Mouse (Mus musculus): ENCODE results near the gene Pxn. TPM values are rescaled to one million over a fixed set of nuclear protein-coding genes. Genes with fewer than 3 reads are reported as not detected.

The Pxn gene
- polyA plus RNA-seq, 1 experiment from 2014 or later, result 52.6 TPM

DNA sequence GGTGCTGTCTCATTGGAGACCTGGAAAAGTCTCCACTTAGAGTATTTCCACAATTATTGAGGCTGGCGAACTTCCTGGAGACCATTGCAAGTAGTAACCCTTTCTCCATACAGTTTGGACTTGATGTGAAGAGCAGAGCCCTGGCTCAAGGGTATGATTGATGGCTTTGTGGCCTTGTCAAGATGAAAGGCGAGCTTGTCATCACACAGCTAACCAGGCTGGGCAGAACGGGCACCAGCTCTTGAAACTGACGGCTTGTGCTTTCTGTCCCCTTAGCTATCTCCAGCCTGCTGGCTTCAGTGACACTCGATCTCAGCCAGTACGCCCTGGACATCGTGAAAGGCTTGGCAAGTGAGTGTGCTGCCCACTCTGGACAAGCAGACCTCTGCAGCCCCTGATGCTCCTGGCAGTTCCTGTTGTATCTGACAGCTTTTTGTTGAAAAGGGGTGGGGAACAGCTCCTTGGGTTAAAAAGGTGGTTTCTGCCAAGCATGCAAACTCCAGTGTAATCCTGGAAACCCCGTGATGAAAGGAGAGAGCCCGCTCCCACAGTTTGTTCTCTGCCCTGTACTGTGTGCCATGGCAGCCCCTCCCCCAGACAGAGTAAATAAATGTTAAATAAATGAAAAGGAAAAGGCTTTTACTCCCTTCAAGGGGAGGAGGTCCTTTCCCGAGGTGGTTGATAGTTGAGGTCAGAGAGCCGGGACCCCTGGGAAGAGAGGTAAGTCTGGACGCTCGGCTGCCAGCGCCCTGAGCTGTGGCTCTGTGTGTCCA is 73.9 kb downstream of the Pxn start:
- Histone ChIP-seq H3K4me2 (no peak overlapping the region), H3K36me3 (peaks cover 98% of the 10 kb centered on the region), H3K4me3 (no peak overlapping the region), H3K27me3 (no peaks in the 10 kb centered on the region), H3K27ac (no peak overlapping the region), H3K4me1 (no peaks in the 10 kb centered on the region), H3K9me3 (0 out of 2 replicates have a peak, but pooled peaks cover 4% of the 10 kb centered on the region), H3K9ac (no peak overlapping the region)
- WGBS, result 91% methylated on average over 14 of the region's 14 CpGs
- no peak for ATAC-seq (ENCODE audit: insufficient number of reproducible peaks, low FRiP score, low TSS enrichment, low read depth)

DNA sequence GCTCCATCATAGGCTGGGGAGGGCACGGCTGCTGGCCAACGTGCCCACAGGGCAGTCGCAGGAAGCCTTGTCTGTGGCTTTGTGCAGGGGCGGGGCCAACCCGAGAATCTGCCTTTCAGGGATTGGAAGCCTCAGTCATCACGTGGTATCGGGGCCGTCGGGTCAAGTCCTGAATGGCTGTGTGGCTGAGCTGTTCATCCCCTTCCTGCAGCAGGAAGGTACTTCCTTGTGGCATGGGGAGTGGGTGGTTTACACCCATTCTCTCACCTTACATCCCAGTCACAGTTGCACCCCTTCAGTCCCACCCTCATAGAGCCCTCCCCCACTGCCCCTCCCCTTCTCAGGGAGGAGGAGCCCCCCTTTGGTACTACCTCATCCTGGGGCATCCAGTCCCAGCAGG is 75.2 kb downstream of the Pxn start:
- no peak overlapping the region for H3K4me2 ChIP-seq
- H3K27ac ChIP-seq, result no peak overlapping the region
- H3K9ac ChIP-seq, result no peak overlapping the region
- ATAC-seq (ENCODE audit: insufficient number of reproducible peaks, low FRiP score, low TSS enrichment, low read depth), result no peak
- H3K27me3 ChIP-seq, result no peaks in the 10 kb centered on the region
- H3K36me3 ChIP-seq, result peaks cover 99% of the 10 kb centered on the region
- no peak overlapping the region for H3K4me3 ChIP-seq
- 0 out of 2 replicates have a peak, but pooled peaks cover 4% of the 10 kb centered on the region for H3K9me3 ChIP-seq
- WGBS, result 92% methylated on average over 9 of the region's 9 CpGs
- no peaks in the 10 kb centered on the region for H3K4me1 ChIP-seq

- Histone ChIP-seq H3K27ac (no peak overlapping the region), H3K4me2 (no peak overlapping the region), H3K27me3 (no peaks in the 10 kb centered on the region), H3K9me3 (0 out of 2 replicates have a peak, but pooled peaks cover 4% of the 10 kb centered on the region), H3K36me3 (peaks cover 96% of the 10 kb centered on the region), H3K9ac (no peak overlapping the region), H3K4me1 (no peaks in the 10 kb centered on the region), H3K4me3 (no peak overlapping the region)
- ATAC-seq (ENCODE audit: insufficient number of reproducible peaks, low FRiP score, low TSS enrichment, low read depth), result no peak
- WGBS, result 92% methylated on average over 12 of the region's 12 CpGs
Observed at GRCm38 (mm10) chr5:115585616-115586015, 79.1 kb downstream of the Pxn start.

DNA sequence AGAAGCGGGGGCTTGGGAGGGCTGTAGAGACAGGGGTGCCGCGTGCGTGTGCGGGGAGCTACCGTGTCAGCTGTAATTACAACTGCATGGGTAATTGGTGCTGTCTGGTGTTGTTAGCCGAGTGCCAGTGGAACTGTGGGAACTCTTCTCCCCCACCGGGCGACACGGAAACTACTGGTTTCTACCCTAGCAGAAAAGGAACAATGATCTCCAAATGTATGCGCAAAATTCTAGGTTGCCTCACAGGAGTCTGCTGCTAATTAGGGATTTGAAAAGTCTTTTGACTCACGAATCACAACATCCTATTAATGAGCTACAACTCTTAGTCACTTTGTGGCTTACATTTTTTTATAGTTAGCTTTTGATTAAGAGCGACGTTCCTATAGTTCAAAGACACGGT is 79.7 kb downstream of the Pxn start:
- WGBS, result 79% methylated on average over 15 of the region's 15 CpGs
- no peaks in the 10 kb centered on the region for H3K4me1 ChIP-seq

DNA sequence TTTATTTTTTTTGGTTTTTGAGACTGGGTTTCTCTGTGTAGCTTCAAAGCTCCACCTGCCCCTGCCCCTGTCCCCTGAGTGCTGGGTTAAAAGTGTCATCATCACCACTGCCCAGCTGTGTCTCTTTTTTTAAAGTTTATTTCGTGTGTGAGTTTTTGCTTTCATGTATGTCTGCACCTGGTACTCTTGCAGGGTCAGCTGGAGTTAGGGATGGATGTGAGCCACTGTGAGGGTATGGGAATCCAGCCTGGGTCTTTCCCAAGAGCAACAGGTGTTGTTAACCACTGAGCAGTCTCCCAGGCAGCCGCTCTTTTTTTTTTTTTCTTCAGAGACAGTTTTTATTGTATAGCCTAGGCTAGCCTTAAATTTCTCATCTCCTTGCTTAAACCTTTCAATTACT is 80.3 kb downstream of the Pxn start:
- no peak overlapping the region for H3K4me3 ChIP-seq
- no peak overlapping the region for H3K9ac ChIP-seq
- H3K4me2 ChIP-seq, result no peak overlapping the region
- no peak overlapping the region for H3K27ac ChIP-seq
- 0 out of 2 replicates have a peak, but pooled peaks cover 4% of the 10 kb centered on the region for H3K9me3 ChIP-seq
- H3K27me3 ChIP-seq, result no peaks in the 10 kb centered on the region
- no peaks in the 10 kb centered on the region for H3K4me1 ChIP-seq
- ATAC-seq (ENCODE audit: insufficient number of reproducible peaks, low FRiP score, low TSS enrichment, low read depth), result no peak
- peaks cover 96% of the 10 kb centered on the region for H3K36me3 ChIP-seq
- WGBS, result 87% methylated on average over 2 of the region's 2 CpGs

More for the DNA sequence above, 79.7 kb downstream of the Pxn start:
- ATAC-seq (ENCODE audit: insufficient number of reproducible peaks, low FRiP score, low TSS enrichment, low read depth), result no peak
- no peak overlapping the region for H3K4me3 ChIP-seq
- H3K27ac ChIP-seq, result no peak overlapping the region
- 0 out of 2 replicates have a peak, but pooled peaks cover 4% of the 10 kb centered on the region for H3K9me3 ChIP-seq
- H3K9ac ChIP-seq, result no peak overlapping the region
- H3K27me3 ChIP-seq, result no peaks in the 10 kb centered on the region
- peaks cover 96% of the 10 kb centered on the region for H3K36me3 ChIP-seq
- H3K4me2 ChIP-seq, result no peak overlapping the region

DNA sequence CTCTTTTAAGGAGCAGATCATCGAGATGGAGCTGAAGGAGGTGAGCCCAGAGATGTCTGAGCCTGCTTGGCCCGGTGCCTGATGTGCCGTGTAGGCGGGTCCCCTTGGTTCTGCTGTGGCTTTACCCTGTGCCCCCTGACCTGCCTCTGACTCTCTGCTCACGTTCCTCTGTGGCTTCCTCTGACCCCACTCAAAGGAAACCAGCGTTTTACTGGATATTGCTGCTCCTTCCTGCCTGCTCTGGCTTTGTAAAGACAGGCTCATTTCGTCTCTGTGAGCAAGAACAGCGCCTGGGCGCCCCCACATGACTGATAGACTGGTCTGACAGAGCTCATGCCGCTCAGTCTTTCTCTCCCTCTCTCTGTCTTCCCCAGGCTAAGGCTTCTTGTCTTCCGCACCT is 84.6 kb downstream of the Pxn start:
- ATAC-seq (ENCODE audit: insufficient number of reproducible peaks, low FRiP score, low TSS enrichment, low read depth), result no peak
- no peak overlapping the region for H3K4me3 ChIP-seq
- no peaks in the 10 kb centered on the region for H3K9me3 ChIP-seq
- no peak overlapping the region for H3K4me2 ChIP-seq
- H3K27ac ChIP-seq, result no peak overlapping the region
- 75% methylated on average over 11 of the region's 11 CpGs for WGBS
- H3K36me3 ChIP-seq, result peaks cover 96% of the 10 kb centered on the region
- H3K4me1 ChIP-seq, result no peaks in the 10 kb centered on the region
- no peaks in the 10 kb centered on the region for H3K27me3 ChIP-seq
- no peak overlapping the region for H3K9ac ChIP-seq

GRCm38 (mm10) chr5:115591506-115591905 is 85.0 kb downstream of the Pxn start:
- H3K36me3 ChIP-seq, result peaks cover 96% of the 10 kb centered on the region
- no peak overlapping the region for H3K9ac ChIP-seq
- no peak for ATAC-seq (ENCODE audit: insufficient number of reproducible peaks, low FRiP score, low TSS enrichment, low read depth)
- H3K4me1 ChIP-seq, result no peaks in the 10 kb centered on the region
- H3K27me3 ChIP-seq, result no peaks in the 10 kb centered on the region
- H3K4me2 ChIP-seq, result no peak overlapping the region
- no peak overlapping the region for H3K27ac ChIP-seq
- H3K4me3 ChIP-seq, result no peak overlapping the region
- WGBS, result 87% methylated on average over 2 of the region's 2 CpGs
- H3K9me3 ChIP-seq, result no peaks in the 10 kb centered on the region

DNA sequence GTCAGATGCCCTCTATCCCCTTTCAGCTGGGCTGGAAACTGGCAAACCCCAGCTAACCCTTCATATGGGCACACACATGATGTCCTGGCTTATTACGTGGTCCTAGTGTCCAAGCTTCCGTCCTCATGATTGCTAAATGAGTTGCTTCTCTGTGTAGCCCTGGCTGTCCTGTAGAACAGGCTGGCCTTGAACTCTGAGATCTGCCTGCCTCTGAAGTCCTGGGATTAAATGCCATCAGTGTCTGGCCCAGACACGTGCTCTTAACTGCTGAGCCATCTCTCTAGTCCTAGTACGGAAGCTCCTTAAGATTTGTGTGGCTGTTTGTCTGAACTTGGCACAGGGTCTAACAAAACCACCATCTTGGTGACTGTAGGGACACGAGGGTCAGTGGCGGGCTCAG is 97.1 kb downstream of the Pxn start:
- 93% methylated on average over 6 of the region's 6 CpGs for WGBS
- Histone ChIP-seq H3K4me2 (no peak overlapping the region), H3K27me3 (no peaks in the 10 kb centered on the region), H3K36me3 (peaks cover 88% of the 10 kb centered on the region), H3K4me3 (no peak overlapping the region), H3K9me3 (no peaks in the 10 kb centered on the region), H3K4me1 (no peaks in the 10 kb centered on the region), H3K9ac (no peak overlapping the region), H3K27ac (no peak overlapping the region)
- ATAC-seq (ENCODE audit: insufficient number of reproducible peaks, low FRiP score, low TSS enrichment, low read depth), result no peak

Small RNAs within 50 kb of the gene (microRNA-seq; reads per million reads assigned to microRNA genes)
- gene Mir7029, result not detected

Other genes with a start within 250 kb of the Pxn start
- 108 and 135 TPM in 2 replicates for gene Rnf10, start 233.8 kb upstream of the Pxn start, polyA plus RNA-seq (2015; fragmentation: Nextera tagmentation; extraction: Ambion mirVana)
- 36.4 and 43.7 TPM in 2 replicates for gene Coq5, start 227.0 kb upstream of the Pxn start, polyA plus RNA-seq (2015; fragmentation: Nextera tagmentation; extraction: Ambion mirVana)
- 1,678 and 1,810 TPM in 2 replicates for gene Dynll1, start 205.7 kb upstream of the Pxn start, polyA plus RNA-seq (2015; fragmentation: Nextera tagmentation; extraction: Ambion mirVana)
- 222 and 246 TPM in 2 replicates for gene Srsf9, start 179.5 kb upstream of the Pxn start, polyA plus RNA-seq (2015; fragmentation: Nextera tagmentation; extraction: Ambion mirVana)
- 25.3 and 27.6 TPM in 2 replicates for gene Gatc, start 165.5 kb upstream of the Pxn start, polyA plus RNA-seq (2015; fragmentation: Nextera tagmentation; extraction: Ambion mirVana)
- 60.6 and 66.9 TPM in 2 replicates for gene Triap1, start 165.5 kb upstream of the Pxn start, polyA plus RNA-seq (2015; fragmentation: Nextera tagmentation; extraction: Ambion mirVana)
- 800 and 820 TPM in 2 replicates for gene Cox6a1, start 157.7 kb upstream of the Pxn start, polyA plus RNA-seq (2015; fragmentation: Nextera tagmentation; extraction: Ambion mirVana)
- 8.2 and 8.4 TPM in 2 replicates for gene Msi1, start 77.1 kb upstream of the Pxn start, polyA plus RNA-seq (2015; fragmentation: Nextera tagmentation; extraction: Ambion mirVana)
- not detected in 2 replicates for gene Pla2g1b, start 40.4 kb upstream of the Pxn start, polyA plus RNA-seq (2015; fragmentation: Nextera tagmentation; extraction: Ambion mirVana)
- 24.9 and 26.5 TPM in 2 replicates for gene Sirt4, start 22.0 kb upstream of the Pxn start, polyA plus RNA-seq (2015; fragmentation: Nextera tagmentation; extraction: Ambion mirVana)
- 1,505 and 1,752 TPM in 2 replicates for gene Rplp0, start 52.8 kb downstream of the Pxn start, polyA plus RNA-seq (2015; fragmentation: Nextera tagmentation; extraction: Ambion mirVana)
- gene Gcn1l1, start 58.6 kb downstream of the Pxn start, polyA plus RNA-seq (2015; fragmentation: Nextera tagmentation; extraction: Ambion mirVana), result 32.9 and 36.3 TPM in 2 replicates
- gene Rab35, start 125.2 kb downstream of the Pxn start, polyA plus RNA-seq (2015; fragmentation: Nextera tagmentation; extraction: Ambion mirVana), result 15.1 and 17.0 TPM in 2 replicates
- 14.3 and 16.7 TPM in 2 replicates for gene Bicdl1, start 224.9 kb downstream of the Pxn start, polyA plus RNA-seq (2015; fragmentation: Nextera tagmentation; extraction: Ambion mirVana)